Mouse (Mus musculus) layer of hippocampus, adult 9-11 months (tissue): ENCODE data around the gene Olfr1444.

Experiments used
- DNase-seq: peaks from one replicate; pipeline ENCODE4 v3.0.0; 2022

Gene Olfr1444

GRCm38 (mm10) chr19:12856983-12857382 is at the start of gene Olfr1444:
TSS of gene Olfr1444 (plus strand) at chr19:12857283.
- no peak for DNase-seq

GRCm38 (mm10) chr19:12812644-12813364 is 44.3 kb upstream of the Olfr1444 start:
- no peak for DNase-seq

- no peak for DNase-seq
Measured at GRCm38 (mm10) chr19:12813883-12814282, 43.2 kb upstream of the Olfr1444 start.

- DNase-seq = no peak
Measured at GRCm38 (mm10) chr19:12818507-12818906, 38.6 kb upstream of the Olfr1444 start.

GRCm38 (mm10) chr19:12820383-12820782 is 36.7 kb upstream of the Olfr1444 start:
- no peak for DNase-seq

GRCm38 (mm10) chr19:12824549-12824948 is 32.5 kb upstream of the Olfr1444 start:
- no peak for DNase-seq

- no peak for DNase-seq
Measured at GRCm38 (mm10) chr19:12830823-12831430, 26.2 kb upstream of the Olfr1444 start.

GRCm38 (mm10) chr19:12831559-12831958 is 25.5 kb upstream of the Olfr1444 start:
- DNase-seq = no peak

GRCm38 (mm10) chr19:12833625-12834024 is 23.5 kb upstream of the Olfr1444 start:
- DNase-seq = peak; percentile 54

GRCm38 (mm10) chr19:12838507-12838906 is 18.6 kb upstream of the Olfr1444 start:
- DNase-seq = no peak

GRCm38 (mm10) chr19:12846382-12846781 is 10.7 kb upstream of the Olfr1444 start, which contains the start of gene Gm5244:
TSS of gene Gm5244 (plus strand) at chr19:12846682.
- no peak for DNase-seq

- DNase-seq = no peak
Measured at GRCm38 (mm10) chr19:12883555-12883954, 26.5 kb downstream of the Olfr1444 start, which contains the start of gene Olfr1445. TSS of gene Olfr1445 (plus strand) at chr19:12883855.

GRCm38 (mm10) chr19:12893424-12893823 is 36.3 kb downstream of the Olfr1444 start, which contains the start of gene Olfr1446:
TSS of gene Olfr1446 (minus strand) at chr19:12893524.
- no peak for DNase-seq

- no peak for DNase-seq
Measured at GRCm38 (mm10) chr19:12903643-12904042, 46.6 kb downstream of the Olfr1444 start, which contains the start of gene Olfr1447. TSS of gene Olfr1447 (minus strand) at chr19:12903743.
